Mouse (Mus musculus) lung, postnatal 0 days (tissue): ENCODE data around the gene Cox17.

Source experiments
- CTCF ChIP-seq: IDR thresholded peaks from 2 replicates; pipeline ENCODE4 v1.5.1; 2016; ENCODE audit warnings: antibody characterized with exemption, mild to moderate bottlenecking
- EP300 ChIP-seq: IDR thresholded peaks from 2 replicates; pipeline ENCODE4 v1.6.1; 2016; ENCODE audit warnings: antibody characterized with exemption, mild to moderate bottlenecking, control low read depth

DNA sequence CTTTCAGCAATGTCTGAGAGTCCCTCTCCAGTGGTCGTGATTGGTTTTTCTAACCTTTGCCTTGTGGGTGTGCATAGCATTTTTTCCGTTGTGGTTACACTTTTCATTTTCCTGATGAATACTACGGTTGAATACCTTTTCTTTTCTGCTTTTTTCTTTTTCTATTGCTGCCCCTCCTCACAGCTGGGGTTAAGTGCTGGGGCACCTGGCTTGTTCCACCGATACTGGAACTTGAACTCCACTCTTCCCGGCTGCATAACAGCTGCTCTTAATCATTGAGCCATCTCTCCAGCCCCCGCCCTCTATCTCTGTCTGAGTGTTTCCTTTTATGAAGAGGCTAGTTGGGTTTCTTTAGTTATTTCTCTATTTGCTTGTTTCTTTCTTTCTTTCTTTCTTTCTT, 32.3 kb downstream of the Cox17 start:
- TF ChIP-seq CTCF (no peak), EP300 (no peak)
